Mouse (Mus musculus) myocyte (in vitro differentiated cells): ENCODE data around the gene Cfap61.

Experiments used
- CEBPB ChIP-seq: IDR thresholded peaks from 2 replicates; pipeline ENCODE4 v1.6.1; 2011; ENCODE audit warnings: mild to moderate bottlenecking, moderate library complexity; ENCODE audit not compliant: poor library complexity, insufficient read depth, severe bottlenecking
- MAX ChIP-seq: IDR thresholded peaks from one replicate; pipeline ENCODE4 v1.6.1; 2011; ENCODE audit warnings: low read depth, mild to moderate bottlenecking, control low read depth
- MYOD1 ChIP-seq, 3 experiments: IDR thresholded peaks; one replicate each; pipeline ENCODE4 v1.6.1; 2011; ENCODE audit warnings: control low read depth in 2 of 3, low read depth in 2 of 3, mild to moderate bottlenecking in 2 of 3, moderate library complexity in 1 of 3; ENCODE audit not compliant: insufficient read length in 2 of 3, control insufficient read depth in 1 of 3
- MYOG ChIP-seq, 3 experiments: IDR thresholded peaks; one replicate each; pipeline ENCODE4 v1.6.1; 2011; ENCODE audit warnings: control low read depth in 2 of 3, low read depth in 2 of 3, mild to moderate bottlenecking in 2 of 3; ENCODE audit not compliant: insufficient read length in 2 of 3, control insufficient read depth in 1 of 3, insufficient read depth in 1 of 3
- POLR2A ChIP-seq: IDR thresholded peaks from one replicate; pipeline ENCODE4 v1.6.1; 2011; ENCODE audit warnings: low read depth, mild to moderate bottlenecking, control low read depth, moderate library complexity; ENCODE audit not compliant: insufficient read length
- POLR2AphosphoS2 ChIP-seq: IDR thresholded peaks from one replicate; pipeline ENCODE4 v1.6.1; 2011; ENCODE audit warnings: low read depth, control low read depth; ENCODE audit not compliant: insufficient read length
- USF1 ChIP-seq: IDR thresholded peaks from one replicate; pipeline ENCODE4 v1.6.1; 2011; ENCODE audit warnings: low read depth, mild to moderate bottlenecking, control low read depth, moderate library complexity

GRCm38 (mm10) chr2:145980881-145981280 is 46.3 kb downstream of the Cfap61 start:
- no peak for TF ChIP-seq MYOG (IDR thresholded peaks at IDR 0.05; ENCODE audit: control insufficient read depth in 1 of 3, insufficient read depth in 1 of 3, insufficient read length in 2 of 3, low read depth in 2 of 3)
- TF ChIP-seq MAX, result no peak
- no peak for TF ChIP-seq CEBPB
- no peak for TF ChIP-seq POLR2A
- no peak for TF ChIP-seq MYOD1 (IDR thresholded peaks at IDR 0.05; ENCODE audit: control insufficient read depth in 1 of 3, insufficient read length in 2 of 3, low read depth in 2 of 3)
- TF ChIP-seq POLR2AphosphoS2, result no peak
- no peak for TF ChIP-seq USF1
